Mouse (Mus musculus) splenic B cell, adult 2 months (primary cell): ENCODE data around the gene Accsl.

Experiments
- DNase-seq: peaks from one replicate; pipeline ENCODE4 v3.0.0-alpha.2; 2011; ENCODE audit warnings: low read depth, low spot score
- H3K27me3 ChIP-seq: 2 replicates; pipeline ENCODE4 v1.6.1; 2012; ENCODE audit warnings: mild to moderate bottlenecking, low read length, moderate library complexity, mixed read lengths; ENCODE audit not compliant: control insufficient read depth, poor library complexity, insufficient read depth, severe bottlenecking
- H3K36me3 ChIP-seq: 2 replicates; pipeline ENCODE4 v1.6.1; 2012; ENCODE audit warnings: mild to moderate bottlenecking, low read length, moderate library complexity, mixed read lengths; ENCODE audit not compliant: control insufficient read depth, poor library complexity, insufficient read depth, severe bottlenecking

The Accsl gene

DNA sequence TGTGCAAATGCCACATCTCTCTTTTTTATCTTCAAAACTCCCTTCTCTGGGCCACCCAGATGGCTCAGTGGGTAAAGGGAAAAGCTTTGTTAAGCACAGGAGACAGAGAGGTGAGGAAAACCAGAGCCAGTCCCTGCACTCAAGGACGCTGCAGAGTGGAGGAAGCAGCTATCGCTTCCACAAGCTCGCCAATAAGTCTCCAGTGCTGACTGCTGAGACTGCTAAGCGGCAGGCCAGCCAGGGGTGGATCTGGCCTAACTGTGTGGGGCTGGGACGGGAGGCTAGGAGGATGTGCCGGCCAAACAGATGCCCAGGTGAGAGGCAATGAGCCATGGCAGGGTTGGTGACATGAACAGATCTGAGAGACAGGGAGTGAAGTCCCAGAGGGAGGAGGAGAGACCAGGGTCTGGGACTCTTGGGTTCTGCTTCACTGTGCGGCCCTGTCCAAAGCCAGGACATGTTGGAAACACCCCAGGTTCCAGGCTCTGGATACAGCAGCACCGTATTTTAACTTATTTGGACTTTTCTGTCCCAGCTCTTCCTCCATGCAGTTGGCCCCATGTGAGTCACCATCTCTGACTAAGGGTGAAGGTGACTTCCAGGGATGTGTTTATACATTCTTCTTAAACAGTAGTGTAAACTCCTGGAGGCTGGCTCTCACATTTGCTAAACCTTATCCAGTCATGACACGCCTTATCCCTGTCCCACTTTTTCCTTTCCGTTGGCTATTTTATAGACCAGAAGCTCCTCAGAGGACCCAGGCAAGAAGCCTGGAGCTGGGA is 17.2 kb upstream of the Accsl start:
- no peaks in the 10 kb centered on the region for H3K36me3 ChIP-seq
- DNase-seq = no peak
- H3K27me3 ChIP-seq = no peaks in the 10 kb centered on the region

- Histone ChIP-seq H3K27me3 (no peaks in the 10 kb centered on the region), H3K36me3 (no peaks in the 10 kb centered on the region)
- DNase-seq = no peak
Measured at GRCm38 (mm10) chr2:93883066-93883465, 14.1 kb upstream of the Accsl start.

DNA sequence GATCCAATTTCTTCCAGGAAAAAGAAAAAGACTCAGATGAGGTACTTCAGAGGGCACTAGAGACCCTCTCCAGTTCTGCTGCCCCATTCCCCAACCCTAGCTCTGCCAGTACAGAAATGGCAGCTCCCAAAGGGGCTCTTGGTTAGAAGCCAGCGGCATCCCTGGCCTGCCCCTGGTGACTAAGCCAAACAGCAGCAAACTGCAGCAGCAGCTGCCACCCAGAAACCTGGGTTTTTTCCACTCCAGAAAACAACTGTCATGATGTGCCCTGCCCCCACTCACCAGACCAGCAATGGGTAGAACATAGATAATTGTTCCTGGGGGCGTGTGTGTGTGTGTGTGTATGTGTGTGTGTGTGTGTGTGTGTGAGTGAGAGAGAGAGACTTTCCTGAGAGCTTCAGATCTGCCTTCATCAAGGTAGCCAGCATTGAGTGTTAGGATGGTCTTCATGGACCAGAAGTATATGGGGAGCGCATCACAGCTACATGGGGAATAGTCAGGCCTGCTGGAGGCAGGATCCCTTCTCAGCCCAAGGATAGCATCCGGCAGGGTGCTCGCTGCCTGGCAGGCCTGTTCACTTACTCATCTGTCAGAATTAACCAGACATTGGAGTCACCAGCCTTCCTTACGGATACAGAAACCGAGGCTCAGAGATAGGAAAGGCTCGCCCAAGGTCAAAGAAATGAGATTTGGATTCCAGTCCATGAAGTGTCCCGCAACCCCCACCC is 12.8 kb upstream of the Accsl start:
- DNase-seq = no peak
- Histone ChIP-seq H3K27me3 (no peaks in the 10 kb centered on the region), H3K36me3 (no peaks in the 10 kb centered on the region)

DNA sequence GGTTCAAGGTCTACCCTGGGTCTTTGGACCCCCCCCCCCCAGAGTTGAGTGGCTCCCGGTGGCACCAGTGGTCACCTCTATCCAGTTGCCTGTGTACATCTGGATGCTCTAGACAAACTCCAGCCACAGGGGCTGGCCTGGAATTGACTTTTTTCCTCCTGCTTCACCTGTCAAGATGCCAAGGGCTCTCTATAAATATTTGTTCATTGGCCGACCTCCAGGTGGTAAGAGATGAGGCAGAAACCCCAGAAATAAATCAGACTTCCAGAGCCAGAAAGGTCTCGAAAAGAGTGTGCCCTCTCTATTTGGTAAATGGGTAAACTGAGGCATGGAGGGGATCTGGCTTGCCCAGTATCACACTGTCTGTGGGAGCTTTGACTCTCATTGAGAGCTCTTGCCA is 12.0 kb upstream of the Accsl start:
- no peak for DNase-seq

DNA sequence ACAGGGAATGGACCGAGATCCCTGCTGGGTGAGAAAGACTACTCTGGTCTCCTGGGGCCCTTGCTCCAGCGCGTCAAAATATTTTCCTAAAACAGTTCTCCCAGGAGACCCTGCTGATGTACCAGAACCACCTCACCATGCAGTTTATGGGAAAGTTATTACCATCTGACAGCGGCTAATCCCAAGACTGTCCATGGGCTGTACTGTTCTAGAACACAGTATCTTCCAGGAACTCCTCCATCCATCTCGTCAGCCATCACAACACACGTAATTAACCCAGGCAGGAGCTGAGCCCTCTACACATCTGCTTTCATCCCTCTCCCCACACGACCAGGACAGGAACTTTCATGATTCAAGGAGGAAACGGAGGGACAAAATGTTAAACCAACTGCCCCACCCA is 11.5 kb upstream of the Accsl start:
- no peak for DNase-seq
- H3K36me3 ChIP-seq = no peaks in the 10 kb centered on the region
- no peaks in the 10 kb centered on the region for H3K27me3 ChIP-seq

More for the DNA sequence above, 12.0 kb upstream of the Accsl start:
- no peaks in the 10 kb centered on the region for H3K27me3 ChIP-seq
- no peaks in the 10 kb centered on the region for H3K36me3 ChIP-seq

- no peak for DNase-seq
- Histone ChIP-seq H3K27me3 (no peaks in the 10 kb centered on the region), H3K36me3 (no peaks in the 10 kb centered on the region)
Measured at GRCm38 (mm10) chr2:93877005-93877404, 8.0 kb upstream of the Accsl start.

DNA sequence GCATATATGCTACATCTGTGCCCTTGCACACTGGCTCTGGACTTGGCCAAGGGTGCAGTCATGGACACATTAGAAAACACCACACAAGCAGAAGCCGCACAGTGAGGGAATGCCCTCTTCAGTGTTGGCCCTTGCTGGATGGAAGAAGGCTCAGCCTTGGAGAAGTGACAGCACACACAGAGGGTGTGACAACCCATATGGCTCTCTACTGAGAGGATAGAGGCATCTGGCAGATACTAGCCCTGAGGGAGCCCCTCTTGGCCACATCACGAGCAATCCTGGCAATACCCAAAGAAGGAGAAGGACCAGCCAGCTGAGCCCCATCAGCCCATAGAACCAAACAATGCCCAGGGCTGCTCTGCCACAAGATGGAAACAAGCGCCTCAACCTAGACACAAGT is 5.6 kb upstream of the Accsl start:
- no peaks in the 10 kb centered on the region; the same call in 1 of the 2 replicates for H3K27me3 ChIP-seq
- H3K36me3 ChIP-seq = no peaks in the 10 kb centered on the region
- no peak for DNase-seq

DNA sequence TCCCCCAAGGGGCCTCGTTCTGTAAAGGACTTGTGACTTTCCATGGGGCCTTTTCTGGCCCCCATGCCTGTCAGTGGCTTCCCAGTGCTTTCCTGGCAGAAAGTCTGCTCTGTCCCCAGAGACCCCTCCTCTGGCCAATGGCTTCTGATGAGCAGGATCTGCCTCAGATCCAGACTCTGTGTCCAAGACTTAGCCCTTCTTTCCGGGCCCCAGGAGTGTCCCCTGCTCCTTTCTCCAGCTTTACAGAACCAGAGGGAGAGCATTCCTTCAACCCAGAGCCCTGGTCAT is 5.2 kb upstream of the Accsl start:
- Histone ChIP-seq H3K36me3 (no peaks in the 10 kb centered on the region), H3K27me3 (no peaks in the 10 kb centered on the region; the same call in 1 of the 2 replicates)
- no peak for DNase-seq

- H3K27me3 ChIP-seq = no peaks in the 10 kb centered on the region; the same call in 1 of the 2 replicates
- H3K36me3 ChIP-seq = no peaks in the 10 kb centered on the region
- DNase-seq = no peak
Measured at GRCm38 (mm10) chr2:93873449-93874226, 4.7 kb upstream of the Accsl start.

- no peaks in the 10 kb centered on the region; the same call in 1 of the 2 replicates for H3K27me3 ChIP-seq
- no peak for DNase-seq
- no peaks in the 10 kb centered on the region for H3K36me3 ChIP-seq
Measured at GRCm38 (mm10) chr2:93872257-93872656, 3.3 kb upstream of the Accsl start.

DNA sequence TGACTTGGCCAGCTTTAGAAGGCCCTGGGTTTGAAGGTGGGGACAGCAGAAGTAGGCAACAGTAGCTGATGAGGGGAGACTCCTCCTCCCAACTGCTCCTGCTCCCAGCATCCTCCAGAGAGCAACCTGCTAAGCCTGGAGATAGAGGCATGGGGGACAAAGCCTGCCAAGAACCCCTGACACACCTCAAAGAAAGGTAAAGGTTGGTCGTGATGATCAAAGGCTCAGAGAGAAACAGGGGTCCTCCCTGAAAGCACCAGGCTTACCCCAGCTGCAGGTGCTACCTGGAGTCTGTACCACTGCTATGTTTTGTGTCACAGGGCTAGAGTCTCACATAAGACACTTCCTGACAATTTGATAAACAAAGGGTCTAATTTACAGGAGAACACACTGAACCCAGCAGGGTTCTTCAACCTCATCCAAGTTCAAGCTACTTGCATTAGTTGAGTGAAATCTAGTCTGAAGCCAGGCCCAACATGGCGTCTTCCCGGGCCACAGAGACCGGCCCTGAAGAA is 2.5 kb upstream of the Accsl start:
- no peaks in the 10 kb centered on the region for H3K36me3 ChIP-seq
- H3K27me3 ChIP-seq = no peaks in the 10 kb centered on the region; the same call in 1 of the 2 replicates
- no peak for DNase-seq

GRCm38 (mm10) chr2:93870842-93871241 is 1.9 kb upstream of the Accsl start:
- Histone ChIP-seq H3K36me3 (no peaks in the 10 kb centered on the region), H3K27me3 (no peaks in the 10 kb centered on the region; the same call in 1 of the 2 replicates)
- peak; percentile 56 for DNase-seq

DNA sequence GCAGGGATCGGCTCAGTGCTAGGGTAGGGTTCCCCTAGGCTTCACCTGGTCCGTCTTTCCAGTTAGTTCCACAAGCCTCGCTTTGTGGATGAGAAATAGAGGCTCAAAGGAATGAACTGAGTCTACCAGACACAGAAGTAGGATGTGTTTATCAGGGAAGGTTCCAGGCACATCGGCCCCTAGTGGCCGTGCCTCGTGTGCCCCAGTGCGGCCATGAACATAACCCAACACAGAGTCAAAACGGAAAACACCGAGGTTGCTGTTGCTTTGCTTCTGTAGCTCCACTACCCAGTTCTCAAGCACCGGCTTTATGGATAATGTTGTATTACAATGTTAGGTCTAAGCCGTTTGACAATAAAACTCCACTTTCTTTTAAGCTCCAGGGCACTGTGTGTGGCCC is 391 bp downstream of the Accsl start:
- H3K27me3 ChIP-seq = no peaks in the 10 kb centered on the region; the same call in 1 of the 2 replicates
- DNase-seq = no peak
- no peaks in the 10 kb centered on the region for H3K36me3 ChIP-seq

DNA sequence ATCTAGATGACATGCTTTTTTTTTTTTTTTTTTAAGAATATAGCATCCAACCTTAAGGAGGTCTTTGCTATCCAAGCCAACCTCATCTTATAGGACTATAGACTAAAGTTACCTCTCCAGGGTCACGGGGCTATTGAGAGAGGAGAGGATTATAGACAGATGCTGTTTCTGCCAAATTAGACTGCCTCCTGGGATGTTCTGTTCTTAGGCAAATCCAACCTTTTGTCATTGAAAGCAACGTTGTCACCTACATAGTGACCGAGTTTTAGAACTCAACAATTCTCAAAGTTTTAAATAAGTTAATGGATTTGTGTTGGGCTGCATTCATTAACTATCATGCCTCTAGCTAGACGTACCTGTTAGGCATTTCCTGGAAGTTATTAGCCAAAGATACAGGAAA is 5.7 kb downstream of the Accsl start:
- no peaks in the 10 kb centered on the region for H3K36me3 ChIP-seq

GRCm38 (mm10) chr2:93858845-93859244 is 10.1 kb downstream of the Accsl start:
- DNase-seq = no peak
- no peaks in the 10 kb centered on the region for H3K36me3 ChIP-seq
- no peaks in the 10 kb centered on the region for H3K27me3 ChIP-seq

More for the DNA sequence above, 5.7 kb downstream of the Accsl start:
- DNase-seq = no peak
- H3K27me3 ChIP-seq = no peaks in the 10 kb centered on the region
